Mouse (Mus musculus) lung, embryonic 14.5 days (tissue): ENCODE data around the gene Rhbdd3. TPM values are rescaled to one million over a fixed set of nuclear protein-coding genes. Genes with fewer than 3 reads are reported as not detected.
A peak's percentile ranks its signal among the peaks of the same experiment; 100 is the strongest.
"Not testable (repeated sequence)": the region's sequence is repeated elsewhere in the genome, so short reads cannot be mapped to it uniquely, and the experiment has no call there.

Source experiments
- ATAC-seq: fragments of 200-750 bp; cut with Nextera tagmentation; 2 replicates; pipeline ENCODE4 v1.8.0; 2017; ENCODE audit warnings: mild to moderate bottlenecking, moderate TSS enrichment, moderate library complexity; ENCODE audit not compliant: insufficient read depth
- DNase-seq: peaks from one replicate; pipeline ENCODE4 v3.0.0-alpha.2; 2015
- H3K27ac ChIP-seq: fragments of 300-500 bp; sonication (generic); 2 replicates; pipeline ENCODE4 v1.5.1; 2014; ENCODE audit warnings: low read depth, mild to moderate bottlenecking, moderate library complexity
- H3K27me3 ChIP-seq: fragments of 300-500 bp; sonication (generic); 2 replicates; pipeline ENCODE4 v1.6.1; 2014; ENCODE audit warnings: low read length, control low read depth; ENCODE audit not compliant: insufficient read depth
- H3K36me3 ChIP-seq: fragments of 300-500 bp; sonication (generic); 2 replicates; pipeline ENCODE4 v1.6.1; 2014; ENCODE audit warnings: control low read depth; ENCODE audit not compliant: insufficient read depth
- H3K4me1 ChIP-seq: fragments of 300-500 bp; sonication (generic); 2 replicates; pipeline ENCODE4 v1.6.1; 2014; ENCODE audit warnings: antibody characterized with exemption, control low read depth; ENCODE audit not compliant: insufficient read depth
- H3K4me2 ChIP-seq: fragments of 300-500 bp; sonication (generic); 2 replicates; pipeline ENCODE4 v1.6.1; 2014; ENCODE audit warnings: mild to moderate bottlenecking
- H3K4me3 ChIP-seq: fragments of 300-500 bp; sonication (generic); 2 replicates; pipeline ENCODE4 v1.5.1; 2014; ENCODE audit warnings: low read depth, low read length
- H3K9ac ChIP-seq: fragments of 300-500 bp; sonication (generic); 2 replicates; pipeline ENCODE4 v1.6.1; 2014
- H3K9me3 ChIP-seq: fragments of 300-500 bp; sonication (generic); 2 replicates; pipeline ENCODE4 v1.6.1; 2016; ENCODE audit warnings: low read depth, low read length, control low read depth
- CTCF ChIP-seq: IDR thresholded peaks from 2 replicates; pipeline ENCODE4 v1.5.1; 2016; ENCODE audit warnings: antibody characterized with exemption, low read depth
- WGBS: fragments of 180-500 bp; shearing (Covaris S2); extraction: QIAGEN DNeasy Blood & Tissue Kit; methylation state at CpG from one replicate; pipeline ENCODE4 v1.1.7; 2014; 5-methylcytosine and 5-hydroxymethylcytosine counted together
- polyA plus RNA-seq: library from polyadenylated mRNA; unstranded; fragments of >200 nt; fragmentation: Nextera tagmentation; extraction: Ambion mirVana; gene quantifications from 2 replicates; pipeline ENCODE4 v1.2.1, GENCODE M21; 2014

Rhbdd3 gene
- polyA plus RNA-seq, 1 experiment from 2014 or later: 27.9 TPM

DNA sequence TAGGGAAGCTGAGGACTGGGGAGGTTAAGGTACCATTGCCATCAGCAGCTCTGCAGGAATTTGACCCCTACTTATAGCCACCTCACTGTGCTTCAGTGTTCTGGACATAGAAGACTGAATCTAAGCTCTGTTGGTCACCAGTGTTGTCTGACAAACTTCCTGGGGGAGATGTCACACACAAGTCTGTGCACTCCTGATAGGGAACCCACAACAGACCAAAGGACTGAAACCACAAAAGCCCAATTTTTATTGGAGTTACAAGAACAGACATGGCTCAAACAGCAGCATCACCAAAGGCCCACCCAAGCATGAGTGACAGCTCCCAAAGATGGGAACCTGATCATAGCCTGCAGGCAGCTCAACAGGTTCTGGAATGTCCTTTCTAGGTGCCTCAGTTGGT is 31.7 kb upstream of the Rhbdd3 start:
- H3K4me2 ChIP-seq: no peak overlapping the region
- no peak overlapping the region for H3K9ac ChIP-seq
- DNase-seq: no peak
- peaks cover 4% of the 10 kb centered on the region; the same call in 1 of the 2 replicates for H3K4me1 ChIP-seq
- H3K9me3 ChIP-seq: no peaks in the 10 kb centered on the region
- no peak overlapping the region for H3K4me3 ChIP-seq
- peaks cover 42% of the 10 kb centered on the region for H3K36me3 ChIP-seq
- peaks cover 23% of the 10 kb centered on the region for H3K27me3 ChIP-seq
- H3K27ac ChIP-seq: no peak overlapping the region
- TF ChIP-seq CTCF: no peak
- ATAC-seq: no peak

DNA sequence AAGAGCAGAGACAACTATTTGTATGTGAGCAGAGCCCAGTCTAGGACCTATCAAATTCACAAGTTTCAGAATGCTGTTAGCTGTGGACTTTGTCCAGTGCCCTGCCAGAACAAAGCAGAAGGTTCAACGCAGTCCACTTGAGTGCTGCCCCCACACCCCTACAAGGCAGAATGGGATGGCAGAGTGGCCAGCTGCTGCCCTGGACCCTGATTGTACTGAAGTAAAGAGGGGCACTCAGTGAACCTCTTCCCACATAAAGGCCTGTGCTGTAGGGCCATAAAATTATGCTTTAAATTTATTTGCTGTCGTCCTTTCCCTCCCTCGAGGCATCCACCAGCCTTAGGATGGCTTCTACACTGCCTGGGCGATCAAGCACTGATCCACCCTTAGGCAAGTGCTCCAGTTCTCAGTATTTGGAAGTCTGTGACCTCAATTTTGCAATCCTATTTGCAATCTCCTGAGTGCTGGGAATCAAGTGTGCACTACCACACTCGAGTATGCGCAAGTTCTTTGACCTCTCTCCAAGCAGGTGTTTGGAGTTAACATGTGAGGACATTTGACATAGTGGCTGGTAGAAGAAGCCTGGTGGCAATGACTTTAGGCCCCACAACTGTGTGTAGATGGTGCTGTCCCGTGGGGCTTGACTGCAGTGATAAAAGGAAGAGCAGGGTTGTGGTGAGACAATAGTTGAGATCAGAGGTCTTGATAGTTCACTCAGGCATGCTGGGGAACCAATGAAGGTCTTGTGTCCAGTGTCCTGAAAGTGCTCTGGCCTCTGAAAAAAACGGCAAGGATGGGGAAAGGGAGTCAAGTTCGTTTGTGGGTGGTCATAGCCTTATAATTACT is 30.4 kb upstream of the Rhbdd3 start:
- H3K27me3 ChIP-seq: peaks cover 10% of the 10 kb centered on the region
- no peak for DNase-seq
- no peak overlapping the region for H3K27ac ChIP-seq
- H3K4me1 ChIP-seq: peaks cover 2% of the 10 kb centered on the region; the same call in 1 of the 2 replicates
- no peak overlapping the region for H3K4me3 ChIP-seq
- H3K9ac ChIP-seq: no peak overlapping the region
- H3K9me3 ChIP-seq: no peaks in the 10 kb centered on the region
- TF ChIP-seq CTCF: no peak
- 76% methylated on average over 9 of the region's 9 CpGs for whole genome bisulfite sequencing
- peaks cover 54% of the 10 kb centered on the region for H3K36me3 ChIP-seq
- ATAC-seq: no peak
- no peak overlapping the region for H3K4me2 ChIP-seq

DNA sequence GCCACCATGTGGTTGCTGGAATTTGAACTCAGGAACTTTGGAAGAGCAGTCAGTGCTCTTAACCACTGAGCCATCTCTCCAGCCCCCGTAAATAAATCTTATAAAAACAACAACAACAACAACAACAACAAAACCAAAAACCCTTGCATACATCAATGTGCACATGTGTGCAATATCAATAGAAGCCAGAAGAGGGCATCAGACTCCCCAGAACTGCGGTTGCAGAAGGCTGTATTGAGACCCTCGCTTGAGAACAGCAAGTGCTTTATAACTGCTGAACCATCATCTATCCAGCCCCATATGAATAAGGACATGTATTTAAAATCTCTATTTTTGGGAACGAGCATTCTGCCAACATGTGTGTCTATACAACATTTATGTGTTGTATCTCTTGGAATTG is 23.8 kb upstream of the Rhbdd3 start:
- H3K4me1 ChIP-seq: no peaks in the 10 kb centered on the region
- no peak overlapping the region for H3K27ac ChIP-seq
- H3K36me3 ChIP-seq: peaks cover 87% of the 10 kb centered on the region
- H3K9ac ChIP-seq: no peak overlapping the region
- H3K4me2 ChIP-seq: no peak overlapping the region
- H3K4me3 ChIP-seq: no peak overlapping the region
- peak; percentile 76 for DNase-seq
- WGBS: 68% methylated on average over 4 of the region's 4 CpGs
- peak; percentile 48; the same call in 1 of the 2 replicates for ATAC-seq
- TF ChIP-seq CTCF: peak; percentile 61
- H3K9me3 ChIP-seq: no peaks in the 10 kb centered on the region
- no peaks in the 10 kb centered on the region for H3K27me3 ChIP-seq

DNA sequence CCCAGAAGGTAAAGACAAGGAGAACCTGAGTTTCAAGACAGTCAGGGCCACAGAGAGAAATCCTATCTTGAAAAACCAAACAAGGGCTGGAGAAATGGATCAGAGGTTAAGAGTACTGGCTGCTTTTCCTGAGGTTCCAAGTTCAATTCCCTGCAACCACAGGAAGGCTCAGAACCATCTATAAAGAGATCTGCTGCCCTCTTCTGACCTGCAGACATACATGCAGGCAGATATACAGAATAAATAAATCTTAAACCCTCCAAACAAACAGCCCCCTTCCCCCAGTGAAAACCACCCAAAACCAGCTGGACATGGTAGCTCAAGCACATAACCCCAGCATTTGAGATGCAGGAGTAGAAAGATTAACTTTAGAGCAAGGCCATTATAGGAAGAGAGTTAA is 23.0 kb upstream of the Rhbdd3 start:
- no peak for DNase-seq
- no peak overlapping the region for H3K4me3 ChIP-seq
- no peaks in the 10 kb centered on the region for H3K4me1 ChIP-seq
- H3K27ac ChIP-seq: no peak overlapping the region
- no peak for ATAC-seq
- TF ChIP-seq CTCF: 0 out of 2 replicates have a peak, but pooled peaks have one; percentile 3
- H3K9me3 ChIP-seq: no peaks in the 10 kb centered on the region
- no peaks in the 10 kb centered on the region for H3K27me3 ChIP-seq
- peaks cover 87% of the 10 kb centered on the region for H3K36me3 ChIP-seq
- no peak overlapping the region for H3K9ac ChIP-seq
- H3K4me2 ChIP-seq: no peak overlapping the region

DNA sequence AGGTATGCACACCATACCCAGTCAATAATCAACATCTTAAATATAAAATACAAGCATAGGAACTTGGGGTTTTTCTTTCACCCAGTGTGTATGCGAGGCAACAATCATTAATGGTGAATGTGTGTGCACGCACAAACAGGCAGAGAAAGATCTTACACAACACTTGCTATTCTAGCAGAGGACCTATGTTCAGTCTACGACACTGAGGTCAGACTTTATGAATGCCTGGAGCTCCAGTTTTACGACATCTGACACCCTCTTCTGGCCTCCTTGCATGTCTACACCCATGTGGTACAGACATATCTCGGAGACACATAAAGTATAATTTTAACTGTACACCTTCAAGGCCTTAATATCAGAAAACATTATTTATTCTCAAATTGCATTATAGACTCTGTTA is 21.9 kb upstream of the Rhbdd3 start:
- DNase-seq, H3K4me1 ChIP-seq, H3K27me3 ChIP-seq, H3K4me2 ChIP-seq, H3K9me3 ChIP-seq, ATAC-seq, H3K4me3 ChIP-seq, H3K27ac ChIP-seq, H3K9ac ChIP-seq: not testable (repeated sequence)
- H3K36me3 ChIP-seq: peaks cover 84% of the 10 kb centered on the region
- WGBS: 89% methylated on average over 3 of the region's 5 CpGs

DNA sequence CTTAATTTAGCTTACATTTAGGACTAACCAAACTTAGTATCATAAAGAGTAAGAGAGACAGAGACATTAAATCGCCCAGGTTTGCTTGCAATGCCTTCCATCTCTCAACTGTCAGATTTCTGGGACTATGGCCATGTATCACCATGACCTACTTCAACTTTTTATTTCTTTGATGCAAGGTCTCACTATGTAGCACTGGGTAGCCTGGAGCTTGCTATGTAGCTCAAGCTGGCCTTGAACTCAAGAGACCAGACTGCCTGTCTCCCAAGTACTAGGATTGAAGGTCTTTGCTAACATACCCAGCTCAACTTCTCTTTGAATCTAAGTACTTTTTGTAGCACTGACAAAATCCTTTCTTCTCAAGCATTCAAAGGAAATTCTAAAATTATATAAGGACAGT is 9.6 kb upstream of the Rhbdd3 start:
- no peaks in the 10 kb centered on the region for H3K9me3 ChIP-seq
- H3K4me1 ChIP-seq: no peaks in the 10 kb centered on the region
- DNase-seq (no peak), ATAC-seq (no peak)
- no peak overlapping the region for H3K27ac ChIP-seq
- H3K4me3 ChIP-seq: no peak overlapping the region
- H3K9ac ChIP-seq: no peak overlapping the region
- no peak overlapping the region for H3K4me2 ChIP-seq
- WGBS: 94% methylated on average over 1 of the region's 1 CpGs
- no peaks in the 10 kb centered on the region for H3K27me3 ChIP-seq
- TF ChIP-seq CTCF: no peak
- H3K36me3 ChIP-seq: peaks cover 90% of the 10 kb centered on the region

DNA sequence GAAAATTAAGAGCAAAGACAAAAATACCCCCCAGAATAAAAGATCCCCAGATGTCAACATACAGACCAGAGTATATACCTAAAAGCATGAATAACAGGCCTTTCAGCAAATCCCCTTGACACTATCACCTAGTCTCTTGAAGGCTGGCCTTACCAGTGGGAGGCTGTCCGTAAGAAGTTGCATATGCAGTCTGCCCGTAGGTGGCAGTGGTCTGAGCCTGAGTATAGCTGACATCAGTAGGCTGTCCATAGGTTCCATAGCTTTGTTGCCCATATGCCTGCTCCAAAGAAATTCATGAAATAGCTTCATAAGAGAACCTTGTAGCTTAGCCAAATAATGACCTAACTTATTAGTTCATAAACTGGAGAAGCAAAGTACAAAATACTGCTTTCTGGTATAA is 7.0 kb upstream of the Rhbdd3 start:
- Histone ChIP-seq H3K27ac (no peak overlapping the region), H3K9ac (no peak overlapping the region), H3K4me2 (no peak overlapping the region), H3K4me1 (no peaks in the 10 kb centered on the region), H3K36me3 (peaks cover 64% of the 10 kb centered on the region), H3K9me3 (no peaks in the 10 kb centered on the region), H3K27me3 (no peaks in the 10 kb centered on the region), H3K4me3 (no peak overlapping the region)
- ATAC-seq (peak; percentile 44; the same call in 1 of the 2 replicates), DNase-seq (peak; percentile 51)
- TF ChIP-seq CTCF: peak; percentile 51
- WGBS: 32% methylated on average over 2 of the region's 2 CpGs
